Mouse (Mus musculus) left cerebral cortex, adult 9 months (tissue): ENCODE results near the gene Hmbs.
A peak's percentile ranks its signal among the peaks of the same experiment; 100 is the strongest.
"Not testable (repeated sequence)": the region's sequence is repeated elsewhere in the genome, so short reads cannot be mapped to it uniquely, and the experiment has no call there.

Experiments used
- DNase-seq, 2 experiments: peaks; one replicate each; pipeline ENCODE4 v3.0.0; 2022; ENCODE audit warnings: low spot score in 2 of 2

Gene Hmbs

GRCm38 (mm10) chr9:44345570-44346433 is 1.8 kb upstream of the Hmbs start:
- no peak for DNase-seq

DNA sequence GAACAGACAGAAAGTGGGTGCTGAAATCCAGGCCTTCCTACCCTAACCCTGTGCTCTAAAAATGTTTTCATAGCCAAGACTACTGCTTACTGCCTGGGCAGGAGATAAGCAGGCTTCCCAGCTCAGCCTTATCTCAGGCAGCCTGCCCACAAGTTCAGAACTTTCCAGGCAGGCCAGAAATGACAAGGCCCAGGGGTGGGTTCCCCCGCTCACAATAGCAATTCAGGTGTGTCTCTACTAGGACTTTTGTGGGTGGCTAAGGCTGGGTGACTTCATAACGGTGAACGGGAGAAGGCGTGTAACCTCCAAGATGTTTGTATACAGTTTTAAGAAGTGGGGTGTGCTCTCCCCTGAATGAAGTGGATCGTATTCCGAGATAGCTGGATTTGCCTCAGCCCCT is 738 bp downstream of the Hmbs start:
- no peak for DNase-seq

DNA sequence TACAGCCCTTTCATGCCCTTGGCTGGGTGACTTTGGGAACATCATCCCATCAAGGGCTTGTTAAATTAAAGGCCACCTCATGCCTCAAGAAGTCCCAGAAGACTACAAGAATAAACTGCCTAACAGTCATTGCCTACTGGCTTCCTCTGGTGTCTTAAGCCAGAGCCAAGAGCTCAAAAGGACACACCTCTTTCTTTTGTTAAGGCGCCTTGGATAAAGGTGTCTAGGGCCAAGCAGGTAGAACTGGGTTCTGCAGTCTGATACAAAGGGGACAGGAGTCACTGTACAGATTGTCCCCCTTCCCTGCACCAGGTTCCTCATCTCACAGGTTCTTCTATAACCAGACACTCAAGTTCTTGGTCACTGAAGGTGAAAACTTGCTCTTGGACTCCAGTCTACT is 1.4 kb downstream of the Hmbs start:
- no peak for DNase-seq

GRCm38 (mm10) chr9:44342173-44342572 is 1.9 kb downstream of the Hmbs start:
- DNase-seq = no peak

- no peak for DNase-seq
Observed at GRCm38 (mm10) chr9:44341487-44341886, 2.5 kb downstream of the Hmbs start.

DNA sequence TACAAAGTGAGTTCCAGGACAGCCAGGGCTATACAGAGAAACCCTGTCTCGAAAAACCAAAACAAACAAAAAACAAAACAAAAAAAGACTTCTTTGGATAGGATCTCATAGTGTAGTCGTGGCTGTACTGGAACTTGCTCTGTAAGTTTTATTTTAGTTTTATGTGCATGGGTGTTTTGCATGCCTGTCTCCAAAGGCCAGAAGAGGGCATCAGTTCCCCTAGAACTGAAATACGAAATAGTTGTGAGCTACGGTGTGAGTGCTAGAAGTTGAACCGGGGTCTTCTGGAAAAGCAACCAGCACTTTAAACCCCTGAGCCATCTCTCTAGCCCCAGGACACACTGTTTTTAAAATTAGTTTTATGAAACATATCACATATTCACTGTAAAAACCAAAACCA is 5.5 kb downstream of the Hmbs start:
- DNase-seq = no peak

DNA sequence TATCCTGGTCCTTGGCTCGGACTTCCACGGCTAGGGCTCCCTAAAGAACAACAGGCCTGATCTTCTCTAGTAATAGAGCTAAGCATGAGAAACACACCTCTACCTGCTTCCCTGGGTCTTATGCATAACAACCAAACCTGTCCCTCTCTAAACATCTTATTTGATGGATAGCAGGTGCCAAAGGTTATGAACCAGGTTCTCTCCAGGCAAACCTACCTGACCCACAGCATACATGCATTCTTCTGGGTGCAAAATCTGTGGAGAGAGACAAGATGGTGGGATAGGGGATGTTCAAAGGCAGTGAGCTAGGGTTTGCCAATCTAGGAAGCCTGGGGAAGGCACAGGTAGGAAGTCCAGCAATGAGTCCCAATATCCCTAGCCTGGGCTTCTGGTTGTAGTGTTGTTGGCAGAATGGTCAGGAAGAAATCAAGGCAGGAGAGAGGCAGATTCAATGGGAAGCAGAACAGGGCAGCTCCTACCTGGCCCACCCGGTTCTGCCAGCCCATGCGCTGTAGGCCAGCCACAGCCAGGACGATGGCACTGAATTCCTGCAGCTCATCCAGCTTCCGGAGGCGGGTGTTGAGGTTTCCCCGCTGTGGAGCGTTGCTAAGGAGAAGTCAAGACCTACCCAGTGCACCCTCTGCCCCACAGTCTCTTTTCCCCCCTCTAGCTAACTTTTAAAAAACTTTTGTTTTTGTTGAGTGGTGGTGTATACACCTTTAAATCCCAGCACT is 6.4 kb downstream of the Hmbs start:
- DNase-seq = no peak

GRCm38 (mm10) chr9:44336964-44337363 is 7.1 kb downstream of the Hmbs start:
- DNase-seq = no peak

- DNase-seq = not testable (repeated sequence)
Observed at GRCm38 (mm10) chr9:44336513-44336912, 7.5 kb downstream of the Hmbs start.

DNA sequence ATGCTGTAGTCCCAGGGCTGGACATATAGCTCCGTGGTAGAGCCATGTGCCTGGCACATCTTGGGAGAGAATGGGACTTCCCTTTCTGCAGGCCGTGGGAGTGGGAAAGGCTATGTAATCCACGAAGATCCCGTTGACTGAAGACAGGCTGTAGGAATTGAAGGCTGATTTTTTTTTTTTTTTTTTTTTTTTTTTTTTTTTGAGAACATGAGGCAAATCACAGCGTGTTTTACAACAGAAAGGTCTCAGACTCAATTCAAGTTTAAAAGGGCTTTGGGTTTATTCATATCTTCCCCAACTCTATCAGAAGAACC is 8.0 kb downstream of the Hmbs start:
- DNase-seq = no peak

DNA sequence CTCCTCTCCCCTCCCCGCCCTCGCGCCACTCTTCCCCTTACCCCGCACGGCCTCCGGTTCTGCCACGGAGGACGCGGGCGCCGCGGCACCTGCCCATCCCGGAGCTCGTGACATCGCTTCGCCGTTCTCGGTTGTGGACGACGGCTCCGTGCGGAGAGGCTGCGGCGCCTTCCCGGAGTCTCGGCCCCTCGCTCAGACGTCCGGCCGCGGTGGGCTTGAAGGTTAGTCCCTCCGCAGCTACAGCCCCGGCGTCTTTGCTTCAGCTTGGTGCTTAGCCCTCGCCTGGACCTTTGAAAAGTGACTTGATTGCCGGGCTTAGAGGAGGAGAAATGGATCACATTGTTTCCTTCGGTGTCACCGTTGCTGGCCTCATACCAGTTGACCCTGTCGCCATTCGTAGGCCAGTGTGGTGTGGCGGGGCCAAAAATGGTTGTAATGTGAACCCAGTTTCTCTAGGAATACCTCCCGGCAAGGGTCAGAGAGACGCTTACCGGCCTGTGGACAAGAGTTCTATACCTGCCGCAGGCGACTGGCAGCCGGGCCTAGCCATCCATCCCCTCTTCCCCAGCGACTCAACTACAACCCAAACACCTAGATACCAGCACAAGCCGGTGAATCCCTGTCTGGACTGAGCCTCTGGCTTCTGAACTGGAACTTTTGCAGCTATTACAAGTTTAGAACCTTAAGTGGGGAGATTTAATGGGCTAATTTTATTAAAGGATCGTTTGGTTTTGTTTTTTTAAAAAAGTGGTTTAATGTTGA is 8.5 kb downstream of the Hmbs start:
- no peak for DNase-seq

- DNase-seq = peak; percentile 99 to 100
Observed at GRCm38 (mm10) chr9:44334396-44335330, 9.4 kb downstream of the Hmbs start, which contains the start of gene H2afx. H2afx (plus strand) TSS chr9:44334694.

GRCm38 (mm10) chr9:44332918-44333638 is 10.9 kb downstream of the Hmbs start:
- DNase-seq = no peak

DNA sequence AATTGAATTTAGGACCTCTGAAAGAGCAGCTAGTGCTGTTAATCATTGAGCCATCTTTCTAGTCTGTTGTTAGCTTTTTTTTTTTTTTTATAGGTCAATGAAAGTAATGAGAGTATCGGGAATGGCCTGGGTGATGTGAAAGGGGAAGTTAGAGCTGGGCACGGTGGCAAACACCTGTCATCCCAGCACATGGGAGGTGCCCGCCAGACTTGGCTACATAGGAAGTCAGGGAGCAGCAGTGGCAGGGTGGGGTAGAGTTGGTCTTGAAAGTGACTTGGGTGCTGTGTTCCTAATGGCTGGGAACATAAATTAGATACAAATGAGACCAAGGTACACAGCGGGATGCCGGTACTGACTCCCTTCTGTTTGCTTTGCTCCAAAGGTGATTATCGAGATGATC is 13.3 kb downstream of the Hmbs start:
- DNase-seq = no peak

DNA sequence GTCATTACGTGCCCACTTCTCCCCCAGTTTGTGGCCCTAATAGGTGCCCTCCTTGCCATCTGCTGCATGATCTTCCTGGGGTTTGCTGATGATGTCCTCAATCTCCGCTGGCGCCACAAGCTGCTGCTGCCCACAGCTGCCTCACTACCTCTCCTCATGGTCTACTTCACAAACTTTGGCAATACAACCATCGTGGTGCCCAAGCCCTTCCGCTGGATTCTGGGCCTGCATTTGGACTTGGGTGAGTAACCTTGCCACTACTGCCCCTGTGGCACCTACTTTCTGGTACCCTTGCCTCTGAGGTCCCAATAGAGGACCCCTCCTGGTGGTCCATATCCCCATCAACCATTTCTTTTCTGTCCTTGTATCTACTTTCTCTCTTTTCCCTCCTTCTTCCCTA is 16.1 kb downstream of the Hmbs start:
- no peak for DNase-seq

DNA sequence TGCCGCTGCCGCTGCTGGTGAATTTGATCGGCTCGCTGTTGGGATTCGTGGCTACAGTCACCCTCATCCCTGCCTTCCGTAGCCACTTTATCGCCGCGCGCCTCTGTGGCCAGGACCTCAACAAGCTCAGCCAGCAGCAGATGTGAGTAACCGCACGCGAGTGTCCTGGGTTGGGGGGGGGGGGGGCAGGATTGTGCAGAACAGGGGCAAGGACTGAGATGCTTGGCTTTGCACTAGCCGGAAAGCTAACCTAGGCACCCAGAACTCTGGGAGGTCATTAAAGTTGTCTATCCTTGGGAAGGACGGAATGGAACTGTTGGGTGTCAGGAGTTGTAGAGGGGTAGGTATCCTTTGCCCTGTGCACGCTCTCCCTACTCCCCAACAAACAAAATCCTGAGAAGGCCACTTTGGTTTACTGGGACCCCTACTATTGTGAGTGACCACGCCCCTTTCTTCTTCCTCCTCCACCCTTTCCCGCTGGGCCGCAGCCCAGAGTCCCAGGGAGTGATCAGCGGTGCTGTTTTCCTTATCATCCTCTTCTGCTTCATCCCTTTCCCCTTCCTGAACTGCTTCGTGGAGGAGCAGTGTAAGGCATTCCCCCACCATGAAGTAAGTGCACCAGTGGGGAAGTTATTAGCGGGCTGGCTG is 16.8 kb downstream of the Hmbs start:
- no peak for DNase-seq

GRCm38 (mm10) chr9:44326371-44327063 is 17.5 kb downstream of the Hmbs start:
- peak in 1 of 2 experiments; percentile 92 for DNase-seq

DNA sequence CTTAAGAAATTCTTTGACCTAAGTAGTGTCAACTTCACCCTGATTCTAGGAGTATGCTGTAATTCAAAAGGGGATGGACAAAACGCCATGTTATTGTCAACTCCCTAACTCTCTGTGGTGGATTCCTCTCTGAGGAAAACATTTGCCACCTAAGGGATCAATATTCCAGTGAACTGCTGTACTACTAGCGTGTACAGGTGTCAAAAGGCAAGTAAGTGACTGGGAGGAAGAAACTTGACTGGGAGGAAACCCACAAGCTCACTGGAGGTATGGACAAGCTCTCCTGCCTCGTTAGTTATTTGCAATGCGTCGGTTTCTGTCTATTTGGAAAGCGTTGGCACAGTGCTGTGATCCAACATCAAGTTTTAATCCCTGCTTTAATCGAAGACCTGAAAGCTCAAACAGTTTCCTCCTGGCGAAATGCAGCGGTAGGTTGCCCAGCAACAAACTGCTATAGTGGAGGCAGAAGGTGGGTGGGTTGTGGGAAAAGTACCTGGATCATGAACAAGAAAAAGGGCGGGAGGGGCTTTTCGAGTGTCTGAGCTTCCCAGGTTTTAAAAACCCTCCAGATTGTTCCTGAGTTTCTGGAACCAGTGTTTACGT is 18.2 kb downstream of the Hmbs start, which contains the start of gene Dpagt1:
Dpagt1 (plus strand) TSS at position 252 of the 603 bp plus-strand sequence.
- DNase-seq = no peak
